Mouse (Mus musculus) megakaryocyte, embryonic 14.5 days (primary cell): ENCODE results near the gene Rad51.

Source experiments
- FLI1 ChIP-seq: IDR thresholded peaks from 2 replicates; pipeline ENCODE4 v1.6.1; 2012; ENCODE audit warnings: low read length, inconsistent platforms, mixed read lengths
- GATA1 ChIP-seq: IDR thresholded peaks from 3 replicates; pipeline ENCODE4 v1.6.1; 2012; ENCODE audit warnings: mixed read lengths, low read length, inconsistent platforms, borderline replicate concordance

GRCm38 (mm10) chr2:119176761-119177160 lies 64.2 kb downstream of the Rad51 start:
- no peak for TF ChIP-seq GATA1
- no peak for TF ChIP-seq FLI1
